Mouse (Mus musculus) limb, embryonic 14.5 days (tissue): ENCODE data around the gene Itga10. TPM values are rescaled to one million over a fixed set of nuclear protein-coding genes. Genes with fewer than 3 reads are reported as not detected.

ENCODE experiments used
- ATAC-seq: fragments of 200-750 bp; cut with Nextera tagmentation; 2 replicates; pipeline ENCODE4 v1.8.0; 2017; ENCODE audit warnings: low read depth, moderate number of reproducible peaks, moderate TSS enrichment; ENCODE audit not compliant: low FRiP score
- DNase-seq: peaks from one replicate; pipeline ENCODE4 v3.0.0-alpha.2; 2015; ENCODE audit warnings: low spot score
- H3K27ac ChIP-seq: fragments of 300-500 bp; sonication (generic); replicated peaks from 2 replicates; pipeline ENCODE4 v1.5.1; 2014; ENCODE audit warnings: low read depth, mild to moderate bottlenecking, low read length, moderate library complexity, mixed read lengths
- H3K27me3 ChIP-seq: fragments of 300-500 bp; sonication (generic); 2 replicates; pipeline ENCODE4 v1.6.1; 2014; ENCODE audit warnings: low read length, mixed read lengths; ENCODE audit not compliant: control insufficient read depth, insufficient read depth
- H3K36me3 ChIP-seq: fragments of 300-500 bp; sonication (generic); 2 replicates; pipeline ENCODE4 v1.6.1; 2014; ENCODE audit warnings: mild to moderate bottlenecking, low read length, moderate library complexity, mixed read lengths; ENCODE audit not compliant: control insufficient read depth, insufficient read depth
- H3K4me1 ChIP-seq: fragments of 300-500 bp; sonication (generic); 2 replicates; pipeline ENCODE4 v1.6.1; 2014; ENCODE audit warnings: antibody characterized with exemption, low read length, mixed read lengths; ENCODE audit not compliant: control insufficient read depth, insufficient read depth
- H3K4me2 ChIP-seq: fragments of 300-500 bp; sonication (generic); replicated peaks from 2 replicates; pipeline ENCODE4 v1.6.1; 2014; ENCODE audit warnings: low read depth, mild to moderate bottlenecking, low read length, moderate library complexity; ENCODE audit not compliant: severe bottlenecking
- H3K4me3 ChIP-seq: fragments of 300-500 bp; sonication (generic); replicated peaks from 2 replicates; pipeline ENCODE4 v1.5.1; 2014; ENCODE audit warnings: low read length
- H3K9ac ChIP-seq: fragments of 300-500 bp; sonication (generic); 2 replicates; pipeline ENCODE4 v1.6.1; 2014; ENCODE audit warnings: mild to moderate bottlenecking, low read depth, low read length, moderate library complexity; ENCODE audit not compliant: severe bottlenecking
- H3K9me3 ChIP-seq: fragments of 300-500 bp; sonication (generic); 2 replicates; pipeline ENCODE4 v1.6.1; 2016; ENCODE audit warnings: low read length; ENCODE audit not compliant: control insufficient read depth
- POLR2A ChIP-seq: fragments of 200-500 bp; IDR thresholded peaks from 2 replicates; pipeline ENCODE4 v1.8.0; 2012; ENCODE audit warnings: inconsistent platforms, mild to moderate bottlenecking, moderate library complexity, borderline replicate concordance; ENCODE audit not compliant: insufficient read depth, insufficient read length; ENCODE audit errors: extremely low read depth
- WGBS: fragments of 180-500 bp; shearing (Covaris S2); extraction: QIAGEN DNeasy Blood & Tissue Kit; methylation state at CpG from one replicate; pipeline ENCODE4 v1.1.7; 2014; 5-methylcytosine and 5-hydroxymethylcytosine counted together
- polyA plus RNA-seq, 2 experiments: library from polyadenylated mRNA; depleted of rRNA in 1 of 2; stranded (reverse) in 1 of 2; unstranded in 1 of 2; fragments of >200 nt; fragmentation: Nextera tagmentation in 1 of 2; extraction: Ambion mirVana in 1 of 2; gene quantifications; 2 replicates each; pipeline versions ENCODE4 v1.2.1 to v1.2.3; 2012 to 2014

Itga10 gene
- polyA plus RNA-seq, 2 experiments: 3.9 to 25.0 TPM

DNA sequence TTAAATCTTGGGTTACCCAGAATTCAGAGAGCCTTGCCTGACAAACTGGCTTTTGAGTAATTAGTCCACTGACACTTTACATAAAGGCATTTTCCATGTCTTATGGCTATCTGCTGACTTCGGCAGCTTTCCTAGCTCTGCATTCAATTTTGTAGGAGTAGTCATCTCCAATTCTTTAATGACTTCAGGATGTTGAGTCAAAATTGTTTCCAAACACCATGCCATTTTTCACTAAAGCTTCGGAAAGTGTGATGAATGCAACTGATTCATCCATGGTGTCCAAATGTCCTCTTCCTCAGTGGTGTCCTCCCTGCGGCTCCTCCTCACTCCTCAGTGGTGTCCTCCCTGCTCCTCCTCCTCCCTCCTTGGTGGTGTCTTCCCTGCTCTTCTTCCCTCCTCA lies 27.4 kb upstream of the Itga10 start:
- TF ChIP-seq POLR2A: no peak
- H3K4me1 ChIP-seq: no peaks in the 10 kb centered on the region
- no peak for DNase-seq
- H3K27ac ChIP-seq: no peak overlapping the region
- ATAC-seq: no peak
- no peaks in the 10 kb centered on the region for H3K9me3 ChIP-seq
- H3K36me3 ChIP-seq: peaks cover 78% of the 10 kb centered on the region
- H3K27me3 ChIP-seq: no peaks in the 10 kb centered on the region
- H3K9ac ChIP-seq: no peak overlapping the region
- H3K4me2 ChIP-seq: no peak overlapping the region
- no peak overlapping the region for H3K4me3 ChIP-seq
- WGBS: 70% methylated on average over 3 of the region's 3 CpGs

DNA sequence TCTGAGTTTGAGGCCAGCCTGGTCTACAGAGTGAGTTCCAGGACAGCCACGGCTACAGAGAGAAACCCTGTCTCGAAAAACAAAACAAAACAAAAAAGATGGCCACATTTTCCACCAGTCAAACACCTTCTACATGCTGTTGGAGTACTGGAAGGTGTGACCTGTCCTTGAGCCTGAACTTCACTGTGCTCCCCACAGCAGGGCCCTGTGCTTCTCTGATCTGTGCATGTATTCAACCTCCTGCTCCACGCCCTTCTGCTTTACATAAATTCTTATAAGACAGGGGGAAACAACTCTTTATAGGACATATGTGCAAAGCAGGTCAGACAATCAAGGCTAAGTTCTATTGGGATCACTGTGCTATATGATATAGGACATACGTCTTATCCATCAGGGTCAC lies 22.2 kb upstream of the Itga10 start:
- Histone ChIP-seq H3K4me3 (no peak overlapping the region), H3K9me3 (no peaks in the 10 kb centered on the region), H3K27me3 (no peaks in the 10 kb centered on the region), H3K9ac (no peak overlapping the region), H3K36me3 (peaks cover 64% of the 10 kb centered on the region), H3K27ac (no peak overlapping the region), H3K4me1 (no peaks in the 10 kb centered on the region), H3K4me2 (no peak overlapping the region)
- no peak for ATAC-seq
- no peak for DNase-seq
- TF ChIP-seq POLR2A: no peak
- WGBS: 95% methylated on average over 4 of the region's 4 CpGs

DNA sequence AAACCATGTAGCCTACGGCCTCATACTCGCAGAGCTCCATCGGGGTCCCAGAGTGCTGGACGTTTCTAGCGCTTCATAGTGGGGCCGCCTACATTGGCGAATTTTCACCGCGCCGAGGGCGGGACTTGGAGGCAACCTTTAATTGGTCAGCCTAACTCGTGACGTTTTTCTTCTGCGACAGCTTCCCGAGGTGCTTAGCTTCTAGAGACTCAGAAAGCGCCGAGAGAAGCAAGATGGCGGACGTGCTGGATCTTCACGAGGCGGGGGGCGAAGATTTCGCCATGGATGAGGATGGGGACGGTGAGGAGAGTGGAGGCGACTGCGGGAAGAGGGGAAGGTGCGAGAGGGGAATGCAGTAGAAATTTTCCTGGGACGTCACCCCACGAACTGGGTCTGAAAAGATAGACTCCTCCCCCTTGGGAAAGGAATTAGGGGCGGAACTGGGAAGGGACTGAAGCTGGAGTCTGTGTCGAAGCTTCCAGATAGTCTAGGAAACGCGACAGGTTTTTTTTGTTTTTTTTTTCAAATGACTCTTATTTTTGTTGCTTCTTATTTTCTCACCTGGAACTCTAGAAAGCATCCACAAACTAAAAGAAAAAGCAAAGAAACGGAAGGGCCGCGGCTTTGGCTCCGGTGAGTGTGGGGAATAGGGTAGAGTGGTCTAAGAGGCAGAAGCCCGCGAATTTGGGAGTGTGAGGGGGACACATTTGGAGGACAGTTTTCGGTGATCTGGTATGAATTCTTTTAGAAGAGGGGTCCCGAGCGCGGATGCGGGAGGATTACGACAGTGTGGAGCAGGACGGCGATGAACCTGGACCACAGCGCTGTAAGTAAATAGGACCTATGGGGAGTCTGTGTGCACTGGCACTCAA lies 15.4 kb upstream of the Itga10 start, which contains the start of gene Rbm8a:
Gene Rbm8a, plus strand, starts transcription at position 205 of the 872 bp plus-strand sequence.
- ATAC-seq (peak; percentile 95), DNase-seq (peak; percentile 99)
- Histone ChIP-seq H3K36me3 (peaks cover 35% of the 10 kb centered on the region), H3K4me2 (peak within 1 kb of the TSS; percentile 79), H3K4me1 (peaks cover 10% of the 10 kb centered on the region), H3K4me3 (peak within 1 kb of the TSS; percentile 69), H3K9me3 (no peaks in the 10 kb centered on the region), H3K27me3 (no peaks in the 10 kb centered on the region), H3K27ac (peak within 1 kb of the TSS; percentile 79), H3K9ac (peak within 1 kb of the TSS; percentile 71)
- WGBS: under 1% methylated on average over 48 of the region's 48 CpGs
- peak; percentile 84; the same call in 1 of the 2 replicates for TF ChIP-seq POLR2A

DNA sequence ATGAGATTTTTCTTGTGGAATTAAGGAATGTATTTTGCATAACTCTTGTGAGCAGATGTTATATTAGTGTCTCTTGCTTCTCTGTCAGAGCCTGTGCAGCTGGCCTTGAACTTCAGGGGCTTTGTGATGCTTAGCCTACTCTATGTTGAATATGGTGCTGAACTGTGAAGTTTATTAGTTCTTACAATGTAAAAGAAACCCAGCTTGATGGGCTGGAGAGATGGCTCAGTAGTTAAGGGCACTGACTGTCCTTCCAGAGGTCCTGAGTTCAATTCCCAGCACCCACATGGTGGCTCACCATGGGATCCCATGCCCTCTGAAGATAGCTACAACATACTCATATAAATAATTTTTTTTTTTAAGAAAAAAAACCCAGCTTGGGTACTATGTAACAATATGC lies 13.3 kb upstream of the Itga10 start:
- H3K27me3 ChIP-seq: no peaks in the 10 kb centered on the region
- H3K4me2 ChIP-seq: no peak overlapping the region
- no peaks in the 10 kb centered on the region for H3K9me3 ChIP-seq
- H3K4me1 ChIP-seq: peaks cover 20% of the 10 kb centered on the region
- no peak overlapping the region for H3K27ac ChIP-seq
- DNase-seq (no peak), ATAC-seq (no peak)
- H3K4me3 ChIP-seq: no peak overlapping the region
- no peak for TF ChIP-seq POLR2A
- no peak overlapping the region for H3K9ac ChIP-seq
- peaks cover 28% of the 10 kb centered on the region for H3K36me3 ChIP-seq

DNA sequence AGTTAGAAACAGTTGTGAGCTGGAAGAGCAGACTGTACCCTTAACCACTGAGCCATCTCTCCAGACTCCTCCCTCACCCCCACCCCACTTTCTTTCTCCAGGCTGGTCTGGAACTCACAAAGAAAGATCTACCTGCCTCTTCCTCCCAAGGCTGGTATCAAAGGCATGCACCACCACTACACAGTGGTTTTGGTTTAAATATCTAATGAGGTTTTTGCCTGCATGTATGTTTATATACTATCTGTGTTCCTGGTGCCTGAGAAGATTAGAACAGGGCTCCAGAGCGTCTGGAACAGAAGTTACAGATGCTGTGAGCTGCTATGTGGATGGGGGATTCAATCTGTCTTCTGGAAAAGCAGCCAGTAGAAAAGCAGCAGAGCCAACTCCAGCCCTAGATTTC lies 11.4 kb upstream of the Itga10 start:
- H3K9me3 ChIP-seq: 0 out of 2 replicates have a peak, but pooled peaks cover under 1% of the 10 kb centered on the region
- no peak for TF ChIP-seq POLR2A
- H3K9ac ChIP-seq: no peak overlapping the region
- no peak overlapping the region for H3K27ac ChIP-seq
- no peak overlapping the region for H3K4me2 ChIP-seq
- no peak for ATAC-seq
- no peak for DNase-seq
- no peak overlapping the region for H3K4me3 ChIP-seq
- peaks cover 48% of the 10 kb centered on the region for H3K36me3 ChIP-seq
- WGBS: 48% methylated on average over 1 of the region's 1 CpGs
- H3K27me3 ChIP-seq: no peaks in the 10 kb centered on the region
- H3K4me1 ChIP-seq: peaks cover 19% of the 10 kb centered on the region
